Mouse (Mus musculus): ENCODE data around the gene Myo3b. TPM values are rescaled to one million over a fixed set of nuclear protein-coding genes. Genes with fewer than 3 reads are reported as not detected.

Myo3b gene
- polyA plus RNA-seq, 1 experiment: 0.96 TPM

DNA sequence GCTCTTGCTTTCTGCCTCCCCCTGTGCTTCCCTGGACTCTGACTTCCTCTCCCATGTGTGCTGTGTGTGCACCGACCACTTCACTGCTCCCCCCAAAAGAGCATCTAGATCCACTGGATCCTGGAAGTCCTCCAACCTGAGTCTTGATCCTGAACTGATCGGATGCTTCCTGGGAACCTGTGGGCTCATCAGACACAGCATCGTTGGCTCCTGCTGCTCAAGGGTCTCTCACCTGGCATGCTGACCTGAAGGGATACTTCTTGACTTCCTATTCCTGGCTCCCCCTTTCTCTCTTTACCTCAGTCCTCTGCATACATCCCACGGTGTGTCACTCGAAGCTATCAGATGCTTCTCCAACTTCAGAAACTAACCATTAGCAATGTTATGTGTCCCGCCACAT lies 26.2 kb downstream of the Myo3b start:
- DNase-seq (ENCODE audit: extremely low spot score in 1 of 2, low spot score in 1 of 2): no peak

- peak in 1 of 2 experiments; percentile 19 for DNase-seq (ENCODE audit: extremely low spot score in 1 of 2, low spot score in 1 of 2)
Measured at GRCm38 (mm10) chr2:70065729-70066300, 26.9 kb downstream of the Myo3b start.

GRCm38 (mm10) chr2:70066338-70067022 lies 27.6 kb downstream of the Myo3b start:
- DNase-seq (ENCODE audit: extremely low spot score in 1 of 2, low spot score in 1 of 2): no peak

DNA sequence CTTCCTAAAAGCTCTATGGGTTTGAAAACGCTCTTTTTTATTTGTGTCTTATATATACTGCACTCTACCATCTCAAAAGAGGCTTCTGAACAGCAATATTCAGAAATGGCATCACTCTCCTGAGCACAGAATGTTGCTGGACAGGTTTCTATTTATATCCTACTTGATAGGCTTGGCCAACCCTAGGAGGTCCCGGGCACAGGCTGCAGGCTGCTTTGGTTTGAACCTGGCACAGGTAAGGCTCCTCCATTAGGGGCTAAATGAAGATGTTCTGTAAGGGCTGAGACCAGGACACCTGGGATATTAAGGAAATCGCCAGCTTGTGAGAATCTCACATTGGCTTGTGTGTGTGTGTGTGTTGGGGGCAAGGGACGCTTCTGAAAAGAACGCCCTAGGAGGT lies 30.9 kb downstream of the Myo3b start:
- DNase-seq (ENCODE audit: extremely low spot score in 1 of 2, low spot score in 1 of 2): no peak

DNA sequence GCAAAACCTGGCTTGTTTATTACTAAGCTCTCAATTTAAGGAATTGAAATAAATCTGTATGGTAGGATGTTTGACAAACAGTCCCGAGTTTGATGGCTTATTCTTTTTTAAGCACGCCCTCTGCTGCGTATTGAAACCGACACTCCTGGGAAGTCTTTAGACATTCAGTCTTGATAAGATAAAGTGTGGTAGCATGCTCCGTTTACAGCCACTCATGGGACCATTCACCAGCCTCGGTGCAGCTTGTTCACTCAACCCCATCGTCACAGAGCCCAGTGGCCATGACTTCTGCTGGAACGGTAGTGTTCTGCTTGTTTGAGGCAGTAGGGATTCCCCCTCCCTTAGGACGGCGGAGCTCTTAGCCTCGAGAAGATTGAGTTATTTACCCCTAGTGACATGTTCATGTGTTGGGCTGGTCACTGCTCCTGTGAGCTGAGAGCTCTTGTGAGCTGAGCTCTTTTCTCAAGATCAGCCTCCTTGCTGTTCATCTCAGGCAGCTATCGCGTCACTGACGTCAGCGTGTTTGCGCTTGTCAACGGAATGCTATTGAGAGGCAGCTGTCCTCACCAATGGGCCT lies 44.6 kb downstream of the Myo3b start:
- DNase-seq (ENCODE audit: extremely low spot score in 1 of 2, low spot score in 1 of 2): no peak

DNA sequence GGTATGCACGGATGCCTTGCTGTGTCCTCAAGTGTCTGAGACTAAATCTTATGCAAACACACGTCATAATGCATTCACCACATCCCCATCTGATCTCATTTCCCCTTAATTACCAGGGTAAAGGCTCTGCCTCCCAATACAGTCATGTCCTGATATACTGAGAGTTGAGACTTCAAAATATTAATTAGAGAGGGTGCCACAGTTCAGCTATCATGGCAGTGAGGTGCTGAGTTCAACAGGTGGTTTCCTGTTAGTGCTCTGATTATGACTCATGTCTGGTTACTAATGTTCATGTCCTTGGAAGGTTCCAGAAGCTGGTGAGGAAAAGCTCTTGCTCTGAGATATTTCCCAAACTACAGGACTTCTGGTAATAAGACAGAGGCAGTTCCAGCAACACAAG lies 52.3 kb downstream of the Myo3b start:
- DNase-seq (ENCODE audit: extremely low spot score in 1 of 2, low spot score in 1 of 2): no peak

GRCm38 (mm10) chr2:70091801-70092522 lies 53.0 kb downstream of the Myo3b start:
- no peak for DNase-seq (ENCODE audit: extremely low spot score in 1 of 2, low spot score in 1 of 2)

DNA sequence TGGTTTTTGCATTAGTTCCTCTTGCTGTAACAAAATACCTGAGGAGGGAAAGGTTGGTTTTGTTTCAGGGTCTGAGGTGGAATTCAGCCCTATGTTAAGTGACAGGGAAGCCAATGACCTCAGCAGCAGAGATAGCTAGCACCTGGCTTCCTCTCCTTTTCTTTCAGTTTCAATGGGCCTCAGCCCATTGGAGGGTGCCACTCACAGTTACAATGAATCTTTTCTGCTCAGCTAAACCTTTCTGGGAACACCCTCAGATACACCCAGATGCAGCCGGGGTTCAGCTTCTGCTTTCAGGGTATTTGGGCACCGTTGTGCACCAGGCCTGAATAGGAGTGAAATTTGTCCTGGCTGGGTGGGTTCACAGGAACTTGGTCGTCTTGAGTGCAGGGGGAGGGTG lies 53.7 kb downstream of the Myo3b start:
- DNase-seq (ENCODE audit: extremely low spot score in 1 of 2, low spot score in 1 of 2): no peak

DNA sequence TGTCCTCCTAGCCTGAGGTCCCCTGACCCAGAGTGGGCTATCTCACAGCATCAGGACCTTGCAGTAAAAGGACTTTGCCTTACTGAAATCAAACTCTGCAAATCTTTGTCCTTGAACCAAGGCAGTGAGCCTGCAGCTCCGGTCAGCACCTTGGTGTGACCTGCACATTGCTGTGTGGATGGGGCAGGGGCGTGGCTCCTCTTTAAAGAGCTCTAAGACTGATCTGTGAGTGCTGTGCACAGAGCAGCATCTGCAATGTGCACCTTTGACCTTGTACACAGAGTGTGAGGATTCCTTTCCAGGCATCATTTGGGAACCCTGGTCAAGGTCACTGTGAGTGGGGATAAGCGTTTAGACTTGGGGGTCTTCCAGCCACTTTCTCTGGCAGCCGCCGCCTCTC lies 55.5 kb downstream of the Myo3b start:
- DNase-seq (ENCODE audit: extremely low spot score in 1 of 2, low spot score in 1 of 2): no peak

GRCm38 (mm10) chr2:70097229-70098095 lies 58.5 kb downstream of the Myo3b start:
- DNase-seq (ENCODE audit: extremely low spot score in 1 of 2, low spot score in 1 of 2): peak; percentile 64 to 72

DNA sequence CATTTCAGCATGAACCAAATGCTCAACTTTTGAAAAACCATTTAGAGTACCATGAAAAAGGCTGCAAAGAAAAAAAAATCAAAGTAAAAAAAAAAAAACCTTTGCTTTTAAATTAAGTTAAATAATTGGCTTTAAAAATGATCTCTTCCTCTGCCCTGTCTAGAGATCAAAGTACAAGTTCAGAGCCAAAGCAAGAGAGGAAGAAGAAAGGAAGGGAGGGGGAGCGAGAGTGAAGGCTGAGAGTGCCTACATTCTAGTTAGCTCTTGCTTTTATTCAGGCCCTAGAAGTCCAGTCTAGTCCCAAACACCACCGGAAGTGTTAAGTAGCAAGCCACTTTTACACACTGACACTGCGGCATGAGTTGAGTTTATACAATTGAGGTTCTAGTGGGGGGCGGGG lies 60.5 kb downstream of the Myo3b start:
- no peak for DNase-seq (ENCODE audit: extremely low spot score in 1 of 2, low spot score in 1 of 2)

GRCm38 (mm10) chr2:70105286-70106030 lies 66.5 kb downstream of the Myo3b start:
- no peak for DNase-seq (ENCODE audit: extremely low spot score in 1 of 2, low spot score in 1 of 2)

GRCm38 (mm10) chr2:70109010-70109409 lies 70.1 kb downstream of the Myo3b start:
- peak in 1 of 2 experiments; percentile 50 for DNase-seq (ENCODE audit: extremely low spot score in 1 of 2, low spot score in 1 of 2)

DNA sequence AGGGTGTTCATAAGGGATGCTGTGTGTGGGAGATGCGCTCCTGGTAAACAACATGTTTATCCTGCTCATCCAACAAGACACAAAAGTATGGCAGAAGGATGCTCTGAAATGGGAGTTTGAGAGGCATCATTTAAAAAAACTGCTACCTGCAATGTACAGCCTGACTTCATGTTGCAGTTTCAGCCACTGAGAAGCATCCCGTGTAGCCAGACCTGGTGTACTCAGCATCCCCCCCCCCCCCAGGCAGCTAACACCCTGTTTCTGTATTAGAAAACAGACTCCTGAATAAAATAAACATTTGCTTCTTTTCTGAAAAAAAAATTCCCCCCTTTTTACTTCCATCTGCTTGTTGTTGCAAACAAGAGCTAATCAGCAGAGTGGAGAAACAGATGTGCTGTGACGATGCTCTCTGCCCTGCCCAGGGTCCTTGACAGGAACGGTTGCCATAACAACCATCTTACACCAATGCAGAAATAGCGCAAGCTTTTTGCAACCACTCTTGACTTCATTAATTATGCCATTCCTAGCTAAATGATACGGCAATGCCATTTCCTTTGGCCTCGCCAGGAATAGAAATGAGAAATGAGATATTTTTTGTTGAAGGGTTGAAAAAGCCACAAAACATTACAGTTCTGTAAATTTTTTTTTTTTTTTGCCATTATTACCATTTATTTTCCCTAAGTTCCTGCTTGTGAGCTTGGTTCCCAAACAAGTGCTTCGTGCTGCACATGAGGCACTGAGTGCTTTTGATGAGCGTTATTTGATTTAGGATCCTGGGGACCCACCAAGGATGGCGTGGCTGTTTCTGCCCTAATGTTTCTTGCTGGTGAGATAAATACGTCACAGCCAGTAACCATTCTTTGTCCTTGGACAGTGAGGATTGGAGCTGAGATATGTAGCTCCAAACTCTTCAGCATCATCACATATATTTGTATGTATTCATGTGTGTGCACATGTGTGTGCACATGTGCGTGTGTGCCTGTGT lies 75.2 kb downstream of the Myo3b start:
- DNase-seq (ENCODE audit: extremely low spot score in 1 of 2, low spot score in 1 of 2): peak in 1 of 2 experiments; percentile 54

DNA sequence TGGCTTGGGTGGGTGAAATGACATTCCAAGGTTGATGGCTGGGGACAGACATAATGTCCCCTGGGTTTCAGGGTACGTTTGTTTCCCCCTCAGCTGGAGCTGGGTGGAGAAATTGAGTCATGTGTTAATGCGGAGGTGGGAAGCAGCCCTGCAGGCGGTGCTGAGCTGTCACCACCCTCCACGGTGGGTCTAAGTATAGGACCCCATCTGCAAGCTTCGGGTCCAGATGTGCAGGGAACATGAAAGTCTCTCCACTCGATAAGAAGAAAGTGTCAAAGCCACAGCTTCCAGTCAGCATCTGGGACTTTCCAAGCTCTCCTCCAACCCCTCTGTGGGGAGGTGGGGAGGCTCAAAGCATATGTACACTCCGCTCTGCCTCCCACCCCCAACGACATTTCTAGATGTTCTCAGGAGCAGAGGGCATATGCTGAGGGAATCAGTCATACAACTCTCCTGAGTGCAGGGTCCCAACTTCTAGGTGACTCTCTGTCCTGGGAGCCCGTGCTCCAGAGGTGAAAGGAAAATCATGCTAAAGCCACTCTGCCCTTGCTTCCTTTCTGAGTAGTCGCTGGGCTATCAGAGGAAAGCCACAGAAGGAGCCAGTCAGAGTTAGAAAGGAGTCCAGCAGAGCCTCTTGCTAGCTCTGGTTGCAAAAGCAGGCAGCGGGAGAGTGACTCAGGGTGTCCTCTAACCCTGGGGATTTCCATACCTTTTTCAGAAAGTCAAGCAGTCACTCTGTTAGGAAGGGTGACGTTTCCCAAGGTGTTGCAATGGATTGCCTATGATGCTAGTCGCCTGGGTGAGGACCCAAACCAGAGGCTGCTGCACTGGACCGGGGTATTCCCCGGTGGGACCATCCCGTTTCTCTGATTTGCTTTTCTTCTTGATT lies 79.7 kb downstream of the Myo3b start:
- DNase-seq (ENCODE audit: extremely low spot score in 1 of 2, low spot score in 1 of 2): no peak

DNA sequence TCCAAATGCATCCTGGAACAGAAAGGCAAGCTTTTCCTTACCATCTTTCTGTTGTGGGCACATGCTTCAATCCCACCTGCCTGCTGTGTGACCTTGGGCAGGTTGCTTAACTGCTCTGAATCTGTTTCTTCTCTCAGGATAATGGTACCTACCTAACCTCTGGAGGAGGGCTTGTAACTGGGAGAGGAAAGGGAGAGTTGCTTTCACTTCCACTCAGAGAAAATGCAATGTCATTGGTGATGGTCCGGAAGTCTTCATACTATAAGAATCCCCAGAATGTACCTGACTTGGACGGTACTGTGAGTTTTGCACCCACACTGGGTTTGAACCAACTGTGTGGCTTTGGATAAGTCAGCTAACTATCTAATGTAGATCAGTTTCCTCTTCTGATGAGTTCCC lies 80.3 kb downstream of the Myo3b start:
- no peak for DNase-seq (ENCODE audit: extremely low spot score in 1 of 2, low spot score in 1 of 2)

DNA sequence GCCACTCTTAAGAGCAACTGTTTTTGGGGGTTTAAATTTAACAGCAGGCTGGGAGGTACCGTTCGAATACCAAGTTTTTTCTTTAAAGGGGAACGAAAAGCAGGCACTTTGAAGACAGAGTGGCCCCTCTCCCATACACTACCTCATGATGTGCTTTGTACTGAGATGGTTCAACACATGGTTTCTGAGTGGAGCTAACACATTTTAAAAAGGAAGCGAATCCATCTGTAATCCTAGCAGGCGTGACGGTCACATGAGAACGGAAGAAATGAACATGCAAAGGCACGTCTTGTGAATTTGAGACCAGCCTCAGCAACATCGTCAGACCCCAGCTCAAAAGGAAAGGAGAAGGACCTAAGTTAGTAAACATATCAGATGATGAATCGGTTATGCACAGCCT lies 87.4 kb downstream of the Myo3b start:
- DNase-seq (ENCODE audit: extremely low spot score in 1 of 2, low spot score in 1 of 2): no peak

GRCm38 (mm10) chr2:70126783-70127182 lies 87.9 kb downstream of the Myo3b start:
- DNase-seq (ENCODE audit: extremely low spot score in 1 of 2, low spot score in 1 of 2): peak; percentile 73 to 96

All from frontal cortex, adult 2 months (tissue).